12 mouse cellular contexts compared by ENCODE assay signal in genomic region chr8:37072905-37073304, GRCm38 (mm10).
A peak's percentile ranks its signal among the peaks of the same experiment; 100 is the strongest.
DNase-seq lines count a peak whose midpoint lies in the region; ATAC-seq and TF ChIP-seq lines count a peak whose summit lies in the region.
"Had no signal": no experiment of that assay in that cellular context is flagged by ENCODE, and none has a peak within 500 bp of the region (broad histone marks: within the 10 kb centered on the region; RNA-seq: fewer than 3 reads in every experiment).

No protein-coding gene starts in this region.

- in situ Hi-C loops in CH12.LX (cut with MboI; ENCODE audit: low pct_ligation_motif_present, low pct_unique_long_range_greater_than_20kb, low sequenced_read_pairs): no loop called here

- 0 out of 4 replicates have a peak, but pooled peaks of 1 of the 2 experiments have one; percentile 4 for TF ChIP-seq CTCF in CH12.LX (conservative IDR thresholded peaks at IDR 0.05 in 1 of 2, IDR thresholded peaks at IDR 0.05 in 1 of 2; ENCODE audit: low read depth in 2 of 2, low read length in 2 of 2)

- peak; percentile 34 for DNase-seq in forebrain, embryonic 14.5 days (ENCODE audit: low spot score)
- DNase-seq in kidney, postnatal 14 days: peak; percentile 24
- no peak for DNase-seq in kidney, postnatal 25 days
- DNase-seq in CH12.LX (ENCODE audit: extremely low read depth): no peak
- DNase-seq in brain, adult 2 months (ENCODE audit: low read depth, low spot score): peak; percentile 36
- no peak for DNase-seq in thymus, postnatal 4 days
- DNase-seq: adrenal gland, postnatal 25 days; cerebellum, postnatal 36 days; thymus, adult 2 months had no signal

- dilution Hi-C loops in CH12.LX (cut with MboI; ENCODE audit: extremely low pct_ligation_motif_present, extremely low pct_unique_long_range_greater_than_20kb, low sequenced_read_pairs): no loop called here

- ATAC-seq in forebrain, embryonic 14.5 days: no peak
- ATAC-seq in forebrain, embryonic 15.5 days (replicated peaks): no peak
- no peak for ATAC-seq in midbrain, embryonic 13.5 days

- no peak overlapping the region for H3K4me2 ChIP-seq in forebrain, embryonic 14.5 days (ENCODE audit: low read length)
- no peak overlapping the region for H3K4me2 ChIP-seq in forebrain, embryonic 15.5 days (replicated peaks)
- H3K4me2 ChIP-seq in CH12.LX (ENCODE audit: insufficient read depth, low read depth, poor library complexity, severe bottlenecking): no peak overlapping the region
- no peak overlapping the region for H3K4me2 ChIP-seq in midbrain, embryonic 13.5 days (replicated peaks)
- H3K4me2 ChIP-seq: midbrain, embryonic 12.5 days had no signal

- WGBS in forebrain, embryonic 14.5 days: 24% methylated on average over 2 of the region's 2 CpGs
- WGBS in forebrain, embryonic 15.5 days: 27% methylated on average over 2 of the region's 2 CpGs
- WGBS in midbrain, embryonic 13.5 days: 24% methylated on average over 2 of the region's 2 CpGs

- H3K4me1 ChIP-seq in forebrain, embryonic 14.5 days (ENCODE audit: control insufficient read depth, insufficient read depth, low read length): no peaks in the 10 kb centered on the region
- no peaks in the 10 kb centered on the region for H3K4me1 ChIP-seq in forebrain, embryonic 15.5 days
- H3K4me1 ChIP-seq in CH12.LX (ENCODE audit: control insufficient read depth in 1 of 2, insufficient read depth in 2 of 2): no peaks in the 10 kb centered on the region
- no peaks in the 10 kb centered on the region for H3K4me1 ChIP-seq in midbrain, embryonic 13.5 days (replicated peaks)
- H3K4me1 ChIP-seq: midbrain, embryonic 12.5 days had no signal

- H3K9me3 ChIP-seq in forebrain, embryonic 14.5 days (replicated peaks; ENCODE audit: control insufficient read depth, low read length): no peaks in the 10 kb centered on the region
- H3K9me3 ChIP-seq in forebrain, embryonic 15.5 days: no peaks in the 10 kb centered on the region
- H3K9me3 ChIP-seq in CH12.LX (replicated peaks; ENCODE audit: low read length): peaks cover 37% of the 10 kb centered on the region
- no peaks in the 10 kb centered on the region for H3K9me3 ChIP-seq in midbrain, embryonic 13.5 days
- H3K9me3 ChIP-seq: midbrain, embryonic 12.5 days had no signal

- no peak for TF ChIP-seq POLR2A in CH12.LX (IDR thresholded peaks at IDR 0.05; ENCODE audit: low read depth, low read length)

- no peaks in the 10 kb centered on the region for H3K36me3 ChIP-seq in forebrain, embryonic 14.5 days (ENCODE audit: control insufficient read depth, insufficient read depth, low read length)
- no peaks in the 10 kb centered on the region for H3K36me3 ChIP-seq in forebrain, embryonic 15.5 days
- no peaks in the 10 kb centered on the region for H3K36me3 ChIP-seq in CH12.LX (replicated peaks in 1 of 2; ENCODE audit: control insufficient read depth in 1 of 2, insufficient read depth in 1 of 2, low read length in 1 of 2)
- no peaks in the 10 kb centered on the region for H3K36me3 ChIP-seq in midbrain, embryonic 13.5 days
- H3K36me3 ChIP-seq: midbrain, embryonic 12.5 days had no signal

- H3K4me3 ChIP-seq in forebrain, embryonic 14.5 days (ENCODE audit: low read depth, low read length): no peak overlapping the region
- H3K4me3 ChIP-seq in forebrain, embryonic 15.5 days: no peak overlapping the region
- no peak overlapping the region for H3K4me3 ChIP-seq in CH12.LX (replicated peaks in 1 of 3; ENCODE audit: low read depth in 2 of 3, low read length in 2 of 3, poor library complexity in 1 of 3)
- H3K4me3 ChIP-seq in midbrain, embryonic 13.5 days (replicated peaks): no peak overlapping the region
- H3K4me3 ChIP-seq: midbrain, embryonic 12.5 days had no signal

- no peaks in the 10 kb centered on the region for H3K27me3 ChIP-seq in forebrain, embryonic 14.5 days (replicated peaks; ENCODE audit: control insufficient read depth, insufficient read depth, low read length)
- H3K27me3 ChIP-seq in forebrain, embryonic 15.5 days: no peaks in the 10 kb centered on the region
- no peaks in the 10 kb centered on the region for H3K27me3 ChIP-seq in CH12.LX (replicated peaks)
- H3K27me3 ChIP-seq in midbrain, embryonic 13.5 days: no peaks in the 10 kb centered on the region
- H3K27me3 ChIP-seq: midbrain, embryonic 12.5 days had no signal

- TF ChIP-seq EP300 in CH12.LX (IDR thresholded peaks at IDR 0.05; ENCODE audit: low read length): no peak

- no peak overlapping the region for H3K9ac ChIP-seq in forebrain, embryonic 14.5 days (ENCODE audit: low read length)
- no peak overlapping the region for H3K9ac ChIP-seq in forebrain, embryonic 15.5 days (replicated peaks)
- no peak overlapping the region for H3K9ac ChIP-seq in CH12.LX (ENCODE audit: insufficient read depth, low read depth)
- H3K9ac ChIP-seq in midbrain, embryonic 13.5 days (replicated peaks): no peak overlapping the region
- H3K9ac ChIP-seq: midbrain, embryonic 12.5 days had no signal

- no peak; the same call in none of the 2 replicates for TF ChIP-seq RAD21 in CH12.LX (IDR thresholded peaks at IDR 0.05; ENCODE audit: low read depth, low read length)

- no peak overlapping the region for H3K27ac ChIP-seq in forebrain, embryonic 14.5 days (ENCODE audit: low read depth, low read length)
- H3K27ac ChIP-seq in forebrain, embryonic 15.5 days (replicated peaks): no peak overlapping the region
- no peak overlapping the region for H3K27ac ChIP-seq in CH12.LX (ENCODE audit: insufficient read depth, low read depth)
- no peak overlapping the region for H3K27ac ChIP-seq in midbrain, embryonic 13.5 days
- H3K27ac ChIP-seq: midbrain, embryonic 12.5 days had no signal

- H3K79me2 ChIP-seq in CH12.LX (replicated peaks; ENCODE audit: control insufficient read depth, extremely low read depth, insufficient read depth, poor library complexity, severe bottlenecking): no peaks in the 10 kb centered on the region

TF ChIP-seq in CH12.LX, 34 proteins besides CTCF, POLR2A, EP300 and RAD21:
- TF ChIP-seq ZMIZ1 (IDR thresholded peaks at IDR 0.05; ENCODE audit: low read depth, low read length) (no peak), HCFC1 (IDR thresholded peaks at IDR 0.05; ENCODE audit: low read depth, low read length) (no peak), MAFK (IDR thresholded peaks at IDR 0.05; ENCODE audit: insufficient replicate concordance, low read length) (peak; percentile 65)

Comparison
In these comparisons a context has a peak if more than half of its experiments do, and no peak if none do; other contexts are left out.
1. DNase-seq: peak in forebrain, embryonic 14.5 days (single experiment), kidney, postnatal 14 days (single experiment) and brain, adult 2 months (single experiment); none in kidney, postnatal 25 days (0 of 2), CH12.LX (single experiment) and thymus, postnatal 4 days (single experiment).